Mouse (Mus musculus): ENCODE measurements around the gene Proz.

DNA sequence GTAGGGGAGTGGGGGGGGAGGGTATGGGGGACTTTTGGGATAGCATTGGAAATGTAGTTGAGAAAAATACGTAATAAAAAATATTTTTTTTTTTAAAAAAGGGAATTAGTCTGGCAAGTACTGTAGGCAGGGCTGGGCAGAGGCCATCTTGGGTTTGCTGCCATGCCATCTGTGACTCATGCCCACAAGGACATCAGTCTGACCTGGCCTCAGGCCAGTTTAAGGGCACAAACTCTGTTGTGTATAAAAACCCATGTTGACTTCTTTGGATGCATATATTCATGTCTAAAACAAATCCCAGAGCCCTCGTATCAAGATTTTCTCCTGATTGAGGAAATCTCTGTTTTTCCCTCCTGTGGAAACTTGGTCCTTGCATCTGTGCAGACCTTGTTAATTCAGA is 56.4 kb downstream of the Proz start:
- TF ChIP-seq CTCF (conservative IDR thresholded peaks at IDR 0.05; ENCODE audit: low read length) (no peak), POU5F1 (IDR thresholded peaks at IDR 0.05; ENCODE audit: borderline replicate concordance, low read length) (no peak)

Data from E14TG2a.4 (cell line).